Mouse (Mus musculus) WW6 (cell line): ENCODE measurements around the gene Psmb4.
A peak's percentile ranks its signal among the peaks of the same experiment; 100 is the strongest.
"Not testable (repeated sequence)": the region's sequence is repeated elsewhere in the genome, so short reads cannot be mapped to it uniquely, and the experiment has no call there.

Experiments
- DNase-seq: peaks from one replicate; pipeline ENCODE4 v3.0.0-alpha.2; 2013; ENCODE audit warnings: low read depth, low spot score

The Psmb4 gene

GRCm38 (mm10) chr3:94886316-94887224 is at the start of gene Psmb4:
Gene Psmb4 (minus strand): TSS chr3:94886961.
- peak; percentile 61 for DNase-seq

GRCm38 (mm10) chr3:94936147-94936546 is 49.4 kb upstream of the Psmb4 start:
- DNase-seq, result not testable (repeated sequence)

GRCm38 (mm10) chr3:94935332-94935731 is 48.6 kb upstream of the Psmb4 start:
- DNase-seq, result not testable (repeated sequence)

GRCm38 (mm10) chr3:94934564-94934963 is 47.8 kb upstream of the Psmb4 start:
- DNase-seq, result not testable (repeated sequence)

GRCm38 (mm10) chr3:94933604-94934003 is 46.8 kb upstream of the Psmb4 start:
- DNase-seq, result not testable (repeated sequence)

- DNase-seq, result no peak
Measured at GRCm38 (mm10) chr3:94932809-94933564, 46.2 kb upstream of the Psmb4 start, which contains the start of gene Selenbp1. Gene Selenbp1 (plus strand): TSS chr3:94933056.

- DNase-seq, result not testable (repeated sequence)
Measured at GRCm38 (mm10) chr3:94932279-94932678, 45.5 kb upstream of the Psmb4 start.

GRCm38 (mm10) chr3:94931427-94932082 is 44.8 kb upstream of the Psmb4 start:
- DNase-seq, result not testable (repeated sequence)

GRCm38 (mm10) chr3:94930386-94931266 is 43.9 kb upstream of the Psmb4 start:
- DNase-seq, result not testable (repeated sequence)

- DNase-seq, result not testable (repeated sequence)
Measured at GRCm38 (mm10) chr3:94928979-94929378, 42.2 kb upstream of the Psmb4 start.

- DNase-seq, result not testable (repeated sequence)
Measured at GRCm38 (mm10) chr3:94926301-94926736, 39.6 kb upstream of the Psmb4 start.

GRCm38 (mm10) chr3:94924688-94925087 is 37.9 kb upstream of the Psmb4 start:
- no peak for DNase-seq

GRCm38 (mm10) chr3:94922333-94922732 is 35.6 kb upstream of the Psmb4 start:
- DNase-seq, result no peak

GRCm38 (mm10) chr3:94921104-94921503 is 34.3 kb upstream of the Psmb4 start:
- DNase-seq, result no peak

- DNase-seq, result no peak
Measured at GRCm38 (mm10) chr3:94918845-94919244, 32.1 kb upstream of the Psmb4 start.

GRCm38 (mm10) chr3:94917816-94918361 is 31.1 kb upstream of the Psmb4 start:
- peak; percentile 26 for DNase-seq

- DNase-seq, result no peak
Measured at GRCm38 (mm10) chr3:94915903-94916741, 29.4 kb upstream of the Psmb4 start.

- no peak for DNase-seq
Measured at GRCm38 (mm10) chr3:94913801-94914200, 27.0 kb upstream of the Psmb4 start.

- DNase-seq, result no peak
Measured at GRCm38 (mm10) chr3:94911050-94911693, 24.4 kb upstream of the Psmb4 start.
